Comparison of ENCODE assay signal across 8 mouse cellular contexts in genomic region chr2:118659493-118659892, GRCm38 (mm10). TPM values are rescaled to one million over a fixed set of nuclear protein-coding genes. Genes with fewer than 3 reads are reported as not detected.
DNase-seq lines count a peak whose midpoint lies in the region; ATAC-seq lines count a peak whose summit lies in the region.

No protein-coding gene starts in this region.

- peak overlapping the region; percentile 56 for H3K4me3 ChIP-seq in heart, embryonic 16.5 days (ENCODE audit: low read length)
- H3K4me3 ChIP-seq in hindbrain, embryonic 15.5 days = peak overlapping the region; percentile 39; the same call in 1 of the 2 replicates
- H3K4me3 ChIP-seq in midbrain, embryonic 13.5 days (replicated peaks) = no peak overlapping the region

- no peak for DNase-seq in heart, postnatal 14 days
- DNase-seq in c-Kit-negative CD71-positive TER-119-positive erythroid progenitor cells, embryonic 14.5 days (ENCODE audit: low read depth, low spot score) = peak; percentile 65
- DNase-seq in spleen, postnatal 10 days (ENCODE audit: low spot score in 2 of 2) = no peak
- DNase-seq in ovary, adult 18-20 months (ENCODE audit: low spot score) = no peak
- no peak for DNase-seq in adrenal gland, adult 2 months

- H3K27ac ChIP-seq in heart, embryonic 16.5 days (ENCODE audit: low read length) = peak overlapping the region; percentile 78
- H3K27ac ChIP-seq in hindbrain, embryonic 15.5 days (replicated peaks) = 0 out of 2 replicates have a peak overlapping the region, but pooled peaks have one; percentile 75
- 0 out of 2 replicates have a peak overlapping the region, but pooled peaks have one; percentile 26 for H3K27ac ChIP-seq in midbrain, embryonic 13.5 days

- intact Hi-C loops in heart, postnatal 14 days (cut with DNase I) = loop anchor here (5.0 kb wide), 1 partner anchor 33 kb away; no protein-coding TSS in a partner anchor

- H3K27me3 ChIP-seq in heart, embryonic 16.5 days (ENCODE audit: control insufficient read depth, insufficient read depth, low read length) = no peaks in the 10 kb centered on the region; the same call in 1 of the 2 replicates
- H3K27me3 ChIP-seq in hindbrain, embryonic 15.5 days = no peaks in the 10 kb centered on the region
- 0 out of 2 replicates have a peak, but pooled peaks cover 11% of the 10 kb centered on the region for H3K27me3 ChIP-seq in midbrain, embryonic 13.5 days

- peaks cover 42% of the 10 kb centered on the region for H3K4me1 ChIP-seq in heart, embryonic 16.5 days (ENCODE audit: control insufficient read depth, insufficient read depth, low read length)
- H3K4me1 ChIP-seq in hindbrain, embryonic 15.5 days (replicated peaks) = peaks cover 39% of the 10 kb centered on the region
- H3K4me1 ChIP-seq in midbrain, embryonic 13.5 days (replicated peaks) = peaks cover 45% of the 10 kb centered on the region

- no peak overlapping the region; the same call in 1 of the 2 replicates for H3K9ac ChIP-seq in heart, embryonic 16.5 days (ENCODE audit: low read length)
- no peak overlapping the region for H3K9ac ChIP-seq in hindbrain, embryonic 15.5 days
- 0 out of 2 replicates have a peak overlapping the region, but pooled peaks have one; percentile 60 for H3K9ac ChIP-seq in midbrain, embryonic 13.5 days (replicated peaks)

- no peaks in the 10 kb centered on the region for H3K36me3 ChIP-seq in heart, embryonic 16.5 days (ENCODE audit: control insufficient read depth, insufficient read depth)
- no peaks in the 10 kb centered on the region for H3K36me3 ChIP-seq in hindbrain, embryonic 15.5 days
- no peaks in the 10 kb centered on the region for H3K36me3 ChIP-seq in midbrain, embryonic 13.5 days

- 73% methylated on average over 12 of the region's 12 CpGs for WGBS in heart, embryonic 16.5 days
- 86% methylated on average over 12 of the region's 12 CpGs for WGBS in hindbrain, embryonic 15.5 days
- WGBS in midbrain, embryonic 13.5 days = 89% methylated on average over 12 of the region's 12 CpGs

- ATAC-seq in heart, embryonic 16.5 days (replicated peaks; ENCODE audit: extremely low read depth, insufficient read depth, low FRiP score) = no peak
- no peak for ATAC-seq in hindbrain, embryonic 15.5 days (ENCODE audit: low FRiP score, low read depth)
- ATAC-seq in midbrain, embryonic 13.5 days = no peak

- peak overlapping the region; percentile 79 for H3K4me2 ChIP-seq in heart, embryonic 16.5 days (ENCODE audit: low read depth, low read length)
- peak overlapping the region; percentile 59 for H3K4me2 ChIP-seq in hindbrain, embryonic 15.5 days
- peak overlapping the region; percentile 55 for H3K4me2 ChIP-seq in midbrain, embryonic 13.5 days (replicated peaks)

- no peaks in the 10 kb centered on the region for H3K9me3 ChIP-seq in heart, embryonic 16.5 days (replicated peaks; ENCODE audit: control insufficient read depth, low read length)
- H3K9me3 ChIP-seq in hindbrain, embryonic 15.5 days = no peaks in the 10 kb centered on the region
- H3K9me3 ChIP-seq in midbrain, embryonic 13.5 days = no peaks in the 10 kb centered on the region

RNA-seq across cellular contexts. Expression of gene Pak6, which starts 3.6 kb away (rescaled TPM):
- polyA plus RNA-seq in heart, embryonic 16.5 days (2015; fragmentation: Nextera tagmentation; extraction: Ambion mirVana) = 9.8 and 11.1 TPM in 2 replicates
- 10 to 100 TPM in 1 of 2 experiments, 1 to 10 TPM in 1; 7.8 to 10.9 TPM for total RNA-seq in heart, postnatal 14 days (2021)
- 46.9 and 48.6 TPM in 2 replicates for polyA plus RNA-seq in hindbrain, embryonic 15.5 days (2015; fragmentation: Nextera tagmentation; extraction: Ambion mirVana)
- polyA plus RNA-seq in midbrain, embryonic 13.5 days (2015; fragmentation: Nextera tagmentation; extraction: Ambion mirVana) = 20.1 and 21.1 TPM in 2 replicates
- total RNA-seq in adrenal gland, adult 2 months (2021) = 10 to 100 TPM; 12.0 to 22.5 TPM
- polyA plus RNA-seq in adrenal gland, adult 2 months (2012; rRNA removed) = 35.3 and 38.7 TPM in 2 replicates

RNA-seq across cellular contexts. Expression of gene Ankrd63, which starts 44.3 kb away (rescaled TPM):
- 2.8 and 3.1 TPM in 2 replicates for polyA plus RNA-seq in heart, embryonic 16.5 days (2015; fragmentation: Nextera tagmentation; extraction: Ambion mirVana)
- total RNA-seq in heart, postnatal 14 days (2021) = 1 to 10 TPM; 1.7 to 2.8 TPM
- 0.05 TPM in 1 of 2 replicates, not detected in the other for polyA plus RNA-seq in hindbrain, embryonic 15.5 days (2015; fragmentation: Nextera tagmentation; extraction: Ambion mirVana)
- 0.04 TPM in 1 of 2 replicates, not detected in the other for polyA plus RNA-seq in midbrain, embryonic 13.5 days (2015; fragmentation: Nextera tagmentation; extraction: Ambion mirVana)
- under 1 TPM; 0.14 to 0.35 TPM for total RNA-seq in adrenal gland, adult 2 months (2021)
- 0.26 and 0.29 TPM in 2 replicates for polyA plus RNA-seq in adrenal gland, adult 2 months (2012; rRNA removed)

Comparison
In these comparisons a context has a peak if more than half of its experiments do, and no peak if none do; other contexts are left out.
1. H3K27ac ChIP-seq: peak in every context shown above with its lines; median percentile 78 in heart, embryonic 16.5 days; 75 in hindbrain, embryonic 15.5 days; 26 in midbrain, embryonic 13.5 days.